Mouse (Mus musculus) right cerebral cortex, adult 18-20 months (tissue): Measurements from ENCODE around the gene Pttg1.

Experiments used
- DNase-seq: peaks from one replicate; pipeline ENCODE4 v3.0.0; 2022; ENCODE audit warnings: mixed read lengths

Pttg1 gene

GRCm38 (mm10) chr11:43373367-43373766 is 52.7 kb downstream of the Pttg1 start:
- no peak for DNase-seq

GRCm38 (mm10) chr11:43371807-43372206 is 54.2 kb downstream of the Pttg1 start:
- DNase-seq = no peak
